Mouse (Mus musculus): Measurements from ENCODE around the gene Gpr180.
"Not testable (repeated sequence)": the region's sequence is repeated elsewhere in the genome, so short reads cannot be mapped to it uniquely, and the experiment has no call there.

The Gpr180 gene

GRCm38 (mm10) chr14:118152294-118152651 lies 15.3 kb downstream of the Gpr180 start:
- no peak for DNase-seq (ENCODE audit: low spot score)

GRCm38 (mm10) chr14:118156056-118156455 lies 19.1 kb downstream of the Gpr180 start:
- not testable (repeated sequence) for DNase-seq (ENCODE audit: low spot score)

GRCm38 (mm10) chr14:118156740-118157139 lies 19.8 kb downstream of the Gpr180 start:
- DNase-seq (ENCODE audit: low spot score) = no peak

GRCm38 (mm10) chr14:118157146-118157545 lies 20.2 kb downstream of the Gpr180 start:
- DNase-seq (ENCODE audit: low spot score) = no peak

- DNase-seq (ENCODE audit: low spot score) = no peak
Measured at GRCm38 (mm10) chr14:118161751-118162150, 24.8 kb downstream of the Gpr180 start.

GRCm38 (mm10) chr14:118162640-118163039 lies 25.7 kb downstream of the Gpr180 start:
- no peak for DNase-seq (ENCODE audit: low spot score)

- DNase-seq (ENCODE audit: low spot score) = no peak
Measured at GRCm38 (mm10) chr14:118168776-118169175, 31.8 kb downstream of the Gpr180 start.

GRCm38 (mm10) chr14:118173590-118174203 lies 36.7 kb downstream of the Gpr180 start:
- no peak for DNase-seq (ENCODE audit: low spot score)

GRCm38 (mm10) chr14:118175071-118175693 lies 38.2 kb downstream of the Gpr180 start:
- peak; percentile 54 for DNase-seq (ENCODE audit: low spot score)

- no peak for DNase-seq (ENCODE audit: low spot score)
Measured at GRCm38 (mm10) chr14:118175694-118176085, 38.7 kb downstream of the Gpr180 start.

GRCm38 (mm10) chr14:118179251-118179650 lies 42.3 kb downstream of the Gpr180 start:
- no peak for DNase-seq (ENCODE audit: low spot score)

- DNase-seq (ENCODE audit: low spot score) = no peak
Measured at GRCm38 (mm10) chr14:118179701-118180100, 42.7 kb downstream of the Gpr180 start.

- no peak for DNase-seq (ENCODE audit: low spot score)
Measured at GRCm38 (mm10) chr14:118180117-118180557, 43.2 kb downstream of the Gpr180 start.

- no peak for DNase-seq (ENCODE audit: low spot score)
Measured at GRCm38 (mm10) chr14:118180711-118181177, 43.8 kb downstream of the Gpr180 start.

GRCm38 (mm10) chr14:118191442-118191841 lies 54.5 kb downstream of the Gpr180 start:
- DNase-seq (ENCODE audit: low spot score) = no peak

- no peak for DNase-seq (ENCODE audit: low spot score)
Measured at GRCm38 (mm10) chr14:118193001-118193628, 56.2 kb downstream of the Gpr180 start.

GRCm38 (mm10) chr14:118193663-118194062 lies 56.7 kb downstream of the Gpr180 start:
- DNase-seq (ENCODE audit: low spot score) = no peak

GRCm38 (mm10) chr14:118194219-118194914 lies 57.4 kb downstream of the Gpr180 start:
- no peak for DNase-seq (ENCODE audit: low spot score)

- no peak for DNase-seq (ENCODE audit: low spot score)
Measured at GRCm38 (mm10) chr14:118197063-118197462, 60.1 kb downstream of the Gpr180 start.

GRCm38 (mm10) chr14:118200731-118201130 lies 63.8 kb downstream of the Gpr180 start:
- no peak for DNase-seq (ENCODE audit: low spot score)

- DNase-seq (ENCODE audit: low spot score) = no peak
Measured at GRCm38 (mm10) chr14:118202006-118202405, 65.0 kb downstream of the Gpr180 start.

- peak; percentile 35 for DNase-seq (ENCODE audit: low spot score)
Measured at GRCm38 (mm10) chr14:118203031-118203430, 66.1 kb downstream of the Gpr180 start.

GRCm38 (mm10) chr14:118207347-118207746 lies 70.4 kb downstream of the Gpr180 start:
- no peak for DNase-seq (ENCODE audit: low spot score)

Data from testis, postnatal 14 days (tissue).